Mouse (Mus musculus): ENCODE measurements around the gene Ptma. TPM values are rescaled to one million over a fixed set of nuclear protein-coding genes. Genes with fewer than 3 reads are reported as not detected.
A peak's percentile ranks its signal among the peaks of the same experiment; 100 is the strongest.

Ptma gene
- polyA plus RNA-seq, 1 experiment = 322 TPM

- Histone ChIP-seq H3K4me3 (ENCODE audit: insufficient read depth, low read depth, low read length) (no peak overlapping the region), H3K27ac (replicated peaks; ENCODE audit: low read depth, low read length) (no peak overlapping the region), H3K4me1 (ENCODE audit: control insufficient read depth, insufficient read depth, insufficient read length, low read length) (no peaks in the 10 kb centered on the region)
These were observed 4.1 kb upstream of the Ptma start for GRCm38 (mm10) chr1:86522286-86522871.

DNA sequence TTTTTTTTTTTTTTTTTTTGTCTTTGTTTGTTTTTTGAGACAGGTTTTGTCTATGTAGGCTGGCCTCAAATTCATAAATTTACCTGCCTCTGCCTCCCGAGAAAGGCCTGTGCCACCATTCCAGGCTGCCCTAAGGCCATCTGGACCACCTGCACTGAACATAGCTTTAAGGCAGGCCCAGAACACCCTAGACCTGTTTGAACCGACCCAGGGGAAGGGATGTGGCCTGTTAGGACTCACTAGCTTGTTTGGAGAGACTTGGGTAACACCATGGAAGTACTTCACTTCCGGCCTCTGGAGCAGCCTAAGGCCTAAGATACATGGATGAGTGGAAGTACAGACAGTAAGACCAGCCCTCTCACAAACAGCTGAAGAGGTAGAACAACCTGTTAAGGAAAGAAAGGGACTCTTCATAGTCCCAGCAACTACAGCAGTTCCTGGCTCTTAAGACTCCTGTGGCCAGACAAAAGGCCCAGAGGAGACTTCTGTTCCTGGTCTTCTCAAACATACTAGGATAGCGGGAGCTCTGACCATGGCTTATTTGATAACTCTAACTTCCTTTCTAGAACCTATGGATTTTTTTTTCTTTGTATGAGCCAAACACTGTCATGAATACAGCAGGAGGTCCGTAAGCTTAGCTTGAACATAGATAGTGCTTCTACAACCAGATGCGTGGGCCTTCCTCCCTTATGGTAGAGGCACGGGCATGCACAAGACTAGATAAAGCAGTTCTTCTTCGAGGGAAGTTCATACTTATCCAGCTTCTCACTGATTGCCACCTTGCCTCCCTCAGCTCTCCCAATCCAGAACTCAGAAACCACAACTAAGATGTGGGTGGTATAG, 2.5 kb upstream of the Ptma start:
- peak overlapping the region; percentile 88; the same call in 1 of the 2 replicates for H3K27ac ChIP-seq (replicated peaks; ENCODE audit: low read depth, low read length)
- no peaks in the 10 kb centered on the region for H3K4me1 ChIP-seq (ENCODE audit: control insufficient read depth, insufficient read depth, insufficient read length, low read length)
- H3K4me3 ChIP-seq (ENCODE audit: insufficient read depth, low read depth, low read length) = peak overlapping the region; percentile 39; the same call in 1 of the 2 replicates

DNA sequence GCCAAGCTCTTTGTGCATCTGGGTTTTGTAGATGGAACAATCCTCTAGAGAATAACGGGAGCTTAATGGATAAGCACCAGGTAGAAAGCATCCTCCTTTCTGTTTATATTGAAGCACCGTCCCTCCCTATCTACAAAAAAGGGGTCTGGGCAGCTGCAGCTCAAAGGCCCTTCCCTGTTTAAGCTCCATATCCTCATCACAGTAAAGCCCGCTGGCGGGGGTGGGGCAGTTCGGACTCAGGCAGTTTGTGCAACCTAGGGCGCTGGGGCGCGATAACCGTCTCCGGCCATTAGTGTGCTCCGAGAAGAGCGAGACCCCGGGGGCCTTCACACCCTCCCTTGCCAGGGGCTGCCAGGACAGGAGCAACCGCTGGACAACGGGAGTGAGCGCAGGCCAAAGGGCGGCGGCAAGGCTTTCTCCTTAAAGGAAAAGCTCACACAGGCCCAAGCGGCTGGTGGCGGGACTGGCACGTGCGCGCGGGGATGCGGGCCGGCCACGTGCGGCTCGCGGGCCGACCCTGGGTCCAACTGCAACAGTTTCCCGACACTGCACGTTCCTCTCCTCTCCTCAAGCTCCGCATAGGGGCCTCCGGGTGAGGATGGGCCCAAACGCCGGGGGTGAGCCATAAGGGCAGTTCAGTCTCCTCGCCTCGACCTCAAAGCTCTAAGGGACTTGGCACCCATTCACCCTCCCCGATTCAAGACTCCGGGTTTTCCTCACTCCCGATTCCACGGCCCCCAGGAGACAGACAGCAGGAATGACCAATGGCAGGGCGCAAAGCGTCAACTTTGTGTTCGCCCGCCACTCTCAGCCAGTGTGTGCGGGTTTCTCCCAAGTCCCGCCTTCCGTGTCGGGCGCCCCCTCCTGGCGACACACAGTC, 1.7 kb upstream of the Ptma start:
- peak overlapping the region; percentile 99 for H3K27ac ChIP-seq (replicated peaks; ENCODE audit: low read depth, low read length)
- no peaks in the 10 kb centered on the region for H3K4me1 ChIP-seq (ENCODE audit: control insufficient read depth, insufficient read depth, insufficient read length, low read length)
- peak overlapping the region; percentile 68 for H3K4me3 ChIP-seq (ENCODE audit: insufficient read depth, low read depth, low read length)

- Histone ChIP-seq H3K27ac (replicated peaks; ENCODE audit: low read depth, low read length) (peak overlapping the region; percentile 99), H3K4me3 (ENCODE audit: insufficient read depth, low read depth, low read length) (peak overlapping the region; percentile 68), H3K4me1 (ENCODE audit: control insufficient read depth, insufficient read depth, insufficient read length, low read length) (no peaks in the 10 kb centered on the region)
These were observed 919 bp upstream of the Ptma start for GRCm38 (mm10) chr1:86525499-86526115.

DNA sequence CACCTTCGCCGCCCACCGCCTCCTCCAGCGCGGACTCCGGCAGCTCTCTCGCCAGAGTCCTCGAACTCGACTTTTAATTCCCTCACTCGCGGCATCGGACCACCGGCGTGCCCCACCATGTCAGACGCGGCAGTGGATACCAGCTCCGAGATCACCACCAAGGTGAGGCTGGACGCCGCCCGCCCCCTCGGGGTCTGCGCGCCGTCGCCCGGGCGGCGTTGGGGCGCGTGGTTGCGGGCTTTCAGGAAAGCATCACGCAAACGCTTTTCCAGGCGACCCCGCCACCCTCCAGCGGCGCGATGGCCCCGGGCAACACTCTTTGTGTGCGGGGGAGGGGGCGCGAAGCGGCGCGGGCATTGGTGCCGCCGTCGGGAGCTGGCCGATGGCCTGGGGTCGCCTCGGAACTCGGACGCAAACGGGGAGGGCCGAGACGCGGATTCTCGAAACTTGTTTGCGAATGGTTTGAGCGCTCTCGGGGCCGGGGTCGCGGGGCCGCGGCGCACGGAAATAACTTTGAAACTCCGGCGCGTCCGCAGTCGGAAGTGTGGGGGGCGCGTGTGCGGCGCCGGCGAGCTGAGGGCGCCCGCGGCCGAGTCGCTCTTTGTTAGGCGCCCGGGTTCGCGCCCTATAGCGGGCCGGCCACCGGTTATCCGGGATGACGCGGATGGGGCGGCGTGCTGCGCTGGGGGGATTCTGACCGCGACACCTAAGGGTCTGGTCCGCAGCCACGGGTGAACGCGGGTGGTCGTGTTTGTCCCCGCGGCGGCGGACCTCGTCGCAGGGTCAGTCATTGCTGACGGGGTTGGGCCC, 468 bp downstream of the Ptma start:
- peak overlapping the region; percentile 76 for H3K27ac ChIP-seq (replicated peaks; ENCODE audit: low read depth, low read length)
- H3K4me1 ChIP-seq (ENCODE audit: control insufficient read depth, insufficient read depth, insufficient read length, low read length) = no peaks in the 10 kb centered on the region
- H3K4me3 ChIP-seq (ENCODE audit: insufficient read depth, low read depth, low read length) = peak overlapping the region; percentile 89

- H3K27ac ChIP-seq (replicated peaks; ENCODE audit: low read depth, low read length) = peak overlapping the region; percentile 76
- no peaks in the 10 kb centered on the region for H3K4me1 ChIP-seq (ENCODE audit: control insufficient read depth, insufficient read depth, insufficient read length, low read length)
These were observed 1.3 kb downstream of the Ptma start for GRCm38 (mm10) chr1:86527599-86528486.

GRCm38 (mm10) chr1:86528571-86529180, 2.1 kb downstream of the Ptma start:
- Histone ChIP-seq H3K27ac (replicated peaks; ENCODE audit: low read depth, low read length) (peak overlapping the region; percentile 15), H3K4me1 (ENCODE audit: control insufficient read depth, insufficient read depth, insufficient read length, low read length) (no peaks in the 10 kb centered on the region), H3K4me3 (ENCODE audit: insufficient read depth, low read depth, low read length) (peak overlapping the region; percentile 89)

More at GRCm38 (mm10) chr1:86527599-86528486, 1.3 kb downstream of the Ptma start:
- peak overlapping the region; percentile 89 for H3K4me3 ChIP-seq (ENCODE audit: insufficient read depth, low read depth, low read length)

GRCm38 (mm10) chr1:86529590-86529989, 3.1 kb downstream of the Ptma start:
- H3K4me1 ChIP-seq (ENCODE audit: control insufficient read depth, insufficient read depth, insufficient read length, low read length) = no peaks in the 10 kb centered on the region
- H3K4me3 ChIP-seq (ENCODE audit: insufficient read depth, low read depth, low read length) = peak overlapping the region; percentile 89; the same call in 1 of the 2 replicates
- H3K27ac ChIP-seq (replicated peaks; ENCODE audit: low read depth, low read length) = no peak overlapping the region

GRCm38 (mm10) chr1:86530871-86531546, 4.5 kb downstream of the Ptma start:
- Histone ChIP-seq H3K27ac (replicated peaks; ENCODE audit: low read depth, low read length) (no peak overlapping the region), H3K4me3 (ENCODE audit: insufficient read depth, low read depth, low read length) (no peak overlapping the region), H3K4me1 (ENCODE audit: control insufficient read depth, insufficient read depth, insufficient read length, low read length) (no peaks in the 10 kb centered on the region)

DNA sequence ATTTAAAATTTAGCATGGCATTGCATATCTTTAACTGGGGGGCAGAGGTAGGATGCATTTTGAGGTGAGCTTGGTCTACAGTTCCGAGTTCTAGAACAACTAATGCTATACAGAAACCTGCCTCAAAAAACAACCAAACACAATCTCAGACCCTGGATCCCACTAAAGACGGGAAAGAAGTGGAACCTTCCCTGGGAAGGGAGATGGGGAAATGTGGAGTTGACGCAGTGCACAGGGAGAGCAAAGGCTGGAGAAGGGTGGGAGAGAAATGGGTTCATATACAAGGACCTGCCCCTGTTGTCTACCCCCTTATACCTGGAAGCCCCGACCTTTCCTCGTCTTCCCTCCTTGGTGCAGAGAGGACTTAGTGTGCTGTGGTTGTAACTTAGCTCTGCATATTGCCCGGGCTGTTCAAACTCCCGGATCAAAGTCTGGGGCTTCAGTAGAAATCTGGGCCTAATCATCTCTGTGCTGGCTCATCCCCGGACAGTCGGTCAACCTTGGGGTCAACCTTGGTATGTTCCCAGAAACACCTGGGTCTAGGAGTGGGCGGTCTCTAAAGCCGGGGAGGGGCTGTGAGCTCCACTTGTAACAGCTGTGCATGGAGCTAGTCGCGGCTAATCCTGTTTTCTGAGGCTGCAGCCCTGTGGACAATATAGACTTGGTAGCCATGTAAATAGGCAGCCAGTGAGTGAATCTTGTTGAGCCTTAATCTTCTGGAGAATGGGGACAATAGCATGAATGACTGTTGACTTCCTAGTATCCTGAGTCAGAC, 5.2 kb downstream of the Ptma start:
- H3K27ac ChIP-seq (replicated peaks; ENCODE audit: low read depth, low read length) = no peak overlapping the region
- H3K4me3 ChIP-seq (ENCODE audit: insufficient read depth, low read depth, low read length) = no peak overlapping the region
- H3K4me1 ChIP-seq (ENCODE audit: control insufficient read depth, insufficient read depth, insufficient read length, low read length) = no peaks in the 10 kb centered on the region

DNA sequence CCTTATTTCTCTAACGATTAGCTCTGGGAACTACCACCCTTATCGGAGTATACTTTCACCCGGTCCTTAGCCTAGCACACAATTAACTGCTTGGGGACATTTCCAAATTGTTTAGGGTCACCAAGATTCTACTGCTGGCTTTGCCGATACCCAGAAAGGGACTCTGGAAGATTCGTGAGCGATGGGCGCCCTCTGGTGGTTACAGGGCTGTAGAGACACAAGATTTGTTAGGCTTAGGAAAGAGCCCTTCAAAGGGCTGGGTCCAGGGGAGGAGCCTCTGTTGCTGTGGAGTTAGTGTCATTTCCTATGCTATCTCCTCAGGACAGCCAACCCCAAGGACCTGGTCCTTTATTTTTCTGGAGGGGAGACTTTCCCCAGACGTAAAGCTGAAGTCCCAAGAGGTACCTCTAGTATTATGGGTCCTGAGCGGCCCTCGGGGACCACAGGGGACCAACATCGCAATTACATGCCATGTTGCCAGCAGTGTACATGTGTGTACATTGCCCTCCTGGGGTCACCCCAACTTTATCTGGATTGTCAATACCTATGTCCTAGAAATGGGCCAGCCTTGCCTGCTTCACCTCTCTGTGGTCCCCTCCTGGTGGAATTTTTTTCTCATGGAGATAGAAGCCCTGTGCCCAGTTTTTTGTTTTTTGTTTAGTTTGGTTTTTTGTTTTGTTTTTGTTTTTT, 6.0 kb downstream of the Ptma start:
- Histone ChIP-seq H3K27ac (replicated peaks; ENCODE audit: low read depth, low read length) (no peak overlapping the region), H3K4me1 (ENCODE audit: control insufficient read depth, insufficient read depth, insufficient read length, low read length) (no peaks in the 10 kb centered on the region), H3K4me3 (ENCODE audit: insufficient read depth, low read depth, low read length) (no peak overlapping the region)

All from brown adipose tissue, adult 24 weeks (tissue).